Mouse (Mus musculus) olfactory bulb, adult 2 months (tissue): Measurements from ENCODE around the gene Fkbp2.

Experiments used
- CTCF ChIP-seq: fragments of 200-500 bp; IDR thresholded peaks from 2 replicates; pipeline ENCODE4 v1.5.1; 2012; ENCODE audit warnings: low read depth, mild to moderate bottlenecking, low read length, moderate library complexity; ENCODE audit not compliant: insufficient read depth
- POLR2A ChIP-seq: fragments of 200-500 bp; IDR thresholded peaks from 2 replicates; pipeline ENCODE4 v1.6.1; 2012; ENCODE audit warnings: mild to moderate bottlenecking, low read depth, low read length, moderate library complexity; ENCODE audit not compliant: insufficient read depth

GRCm38 (mm10) chr19:7014481-7015135 is 34.3 kb upstream of the Fkbp2 start:
- no peak for TF ChIP-seq CTCF
- TF ChIP-seq POLR2A, result no peak
